ENCODE assay signal across 9 mouse cellular contexts in genomic region chr8:120492881-120493220, GRCm38 (mm10).
DNase-seq lines count a peak whose midpoint lies in the region; ATAC-seq and TF ChIP-seq lines count a peak whose summit lies in the region.
"Had no signal": no experiment of that assay in that cellular context is flagged by ENCODE, and none has a peak within 500 bp of the region (broad histone marks: within the 10 kb centered on the region; RNA-seq: fewer than 3 reads in every experiment).

No protein-coding gene starts in this region.

- no peak for TF ChIP-seq CTCF in forebrain, postnatal 0 days (IDR thresholded peaks at IDR 0.05; ENCODE audit: low read depth)
- no peak for TF ChIP-seq CTCF in liver, embryonic 14.5 days (IDR thresholded peaks at IDR 0.05; ENCODE audit: low read depth)

- DNase-seq in heart, embryonic 10.5 days (ENCODE audit: low spot score): no peak
- DNase-seq in heart, postnatal 14 days: no peak
- DNase-seq in 416B (ENCODE audit: low read depth): peak; percentile 81
- DNase-seq in forebrain, postnatal 0 days: no peak
- no peak for DNase-seq in liver, embryonic 14.5 days (ENCODE audit: low read depth in 3 of 3, low spot score in 3 of 3)
- DNase-seq in natural killer cell, adult 2 months (ENCODE audit: low spot score in 2 of 2): no peak
- no peak for DNase-seq in adrenal gland, postnatal 25 days
- DNase-seq in gastrocnemius, postnatal 25 days: no peak
- DNase-seq: spleen, adult 18-20 months had no signal

- H3K9ac ChIP-seq in forebrain, postnatal 0 days: 0 out of 2 replicates have a peak overlapping the region, but pooled peaks have one; percentile 28
- H3K9ac ChIP-seq in liver, embryonic 14.5 days (replicated peaks): peak overlapping the region; percentile 46

- TF ChIP-seq EP300 in liver, embryonic 14.5 days (IDR thresholded peaks at IDR 0.05; ENCODE audit: low read depth): no peak

- no peaks in the 10 kb centered on the region for H3K36me3 ChIP-seq in heart, embryonic 10.5 days
- no peaks in the 10 kb centered on the region for H3K36me3 ChIP-seq in forebrain, postnatal 0 days (ENCODE audit: insufficient read depth)
- H3K36me3 ChIP-seq in liver, embryonic 14.5 days (replicated peaks; ENCODE audit: control insufficient read depth, insufficient read depth, low read depth): 0 out of 2 replicates have a peak, but pooled peaks cover 2% of the 10 kb centered on the region

- H3K4me3 ChIP-seq in heart, embryonic 10.5 days: peak overlapping the region; percentile 22; the same call in 1 of the 2 replicates
- peak overlapping the region; percentile 85 for H3K4me3 ChIP-seq in forebrain, postnatal 0 days (ENCODE audit: low read depth, low read length)
- peak overlapping the region; percentile 9 to 11; a peak in 2 of 4 replicates for H3K4me3 ChIP-seq in liver, embryonic 14.5 days (ENCODE audit: insufficient read depth in 1 of 2, low read depth in 2 of 2, low read length in 2 of 2)

- H3K27ac ChIP-seq in heart, embryonic 10.5 days: peak overlapping the region; percentile 84; the same call in 1 of the 2 replicates
- no peak overlapping the region for H3K27ac ChIP-seq in forebrain, postnatal 0 days (ENCODE audit: low read depth, low read length)
- peak overlapping the region; percentile 3; the same call in 1 of the 2 replicates for H3K27ac ChIP-seq in liver, embryonic 14.5 days

- peaks cover 86% of the 10 kb centered on the region for H3K4me1 ChIP-seq in heart, embryonic 10.5 days
- H3K4me1 ChIP-seq in forebrain, postnatal 0 days (ENCODE audit: insufficient read depth): peaks cover 41% of the 10 kb centered on the region
- peaks cover 55 to 62% of the 10 kb centered on the region in 2 experiments for H3K4me1 ChIP-seq in liver, embryonic 14.5 days (replicated peaks; ENCODE audit: control insufficient read depth in 2 of 2, insufficient read depth in 2 of 2, low read length in 1 of 2)

- H3K9me3 ChIP-seq in heart, embryonic 10.5 days: no peaks in the 10 kb centered on the region
- no peaks in the 10 kb centered on the region for H3K9me3 ChIP-seq in forebrain, postnatal 0 days (ENCODE audit: low read length)
- H3K9me3 ChIP-seq in liver, embryonic 14.5 days (ENCODE audit: control insufficient read depth, low read length): no peaks in the 10 kb centered on the region

- intact Hi-C loops in heart, postnatal 14 days (cut with DNase I): no loop called here

- H3K27me3 ChIP-seq in heart, embryonic 10.5 days (ENCODE audit: insufficient read depth, poor library complexity, severe bottlenecking): no peaks in the 10 kb centered on the region
- no peaks in the 10 kb centered on the region for H3K27me3 ChIP-seq in forebrain, postnatal 0 days (ENCODE audit: insufficient read depth, low read length)
- no peaks in the 10 kb centered on the region for H3K27me3 ChIP-seq in liver, embryonic 14.5 days (ENCODE audit: control insufficient read depth, insufficient read depth, low read length)

- ATAC-seq in forebrain, postnatal 0 days: no peak
- no peak for ATAC-seq in liver, embryonic 14.5 days (ENCODE audit: insufficient read depth)

- peak overlapping the region; percentile 91 for H3K4me2 ChIP-seq in forebrain, postnatal 0 days (ENCODE audit: low read depth)
- peak overlapping the region; percentile 88 for H3K4me2 ChIP-seq in liver, embryonic 14.5 days (ENCODE audit: low read depth)

- WGBS in heart, embryonic 10.5 days: 20% methylated on average over 4 of the region's 4 CpGs
- WGBS in forebrain, postnatal 0 days: 74% methylated on average over 4 of the region's 4 CpGs
- WGBS in liver, embryonic 14.5 days (ENCODE audit: insufficient replicate concordance): 35% methylated on average over 4 of the region's 4 CpGs

Comparison
In these comparisons a context has a peak if more than half of its experiments do, and no peak if none do; other contexts are left out.
1. H3K4me3 ChIP-seq: peak in every context shown above with its lines; median percentile 85 in forebrain, postnatal 0 days; 22 in heart, embryonic 10.5 days; 10 in liver, embryonic 14.5 days.